Mouse (Mus musculus): ENCODE data around the gene Gal3st3.

The Gal3st3 gene

DNA sequence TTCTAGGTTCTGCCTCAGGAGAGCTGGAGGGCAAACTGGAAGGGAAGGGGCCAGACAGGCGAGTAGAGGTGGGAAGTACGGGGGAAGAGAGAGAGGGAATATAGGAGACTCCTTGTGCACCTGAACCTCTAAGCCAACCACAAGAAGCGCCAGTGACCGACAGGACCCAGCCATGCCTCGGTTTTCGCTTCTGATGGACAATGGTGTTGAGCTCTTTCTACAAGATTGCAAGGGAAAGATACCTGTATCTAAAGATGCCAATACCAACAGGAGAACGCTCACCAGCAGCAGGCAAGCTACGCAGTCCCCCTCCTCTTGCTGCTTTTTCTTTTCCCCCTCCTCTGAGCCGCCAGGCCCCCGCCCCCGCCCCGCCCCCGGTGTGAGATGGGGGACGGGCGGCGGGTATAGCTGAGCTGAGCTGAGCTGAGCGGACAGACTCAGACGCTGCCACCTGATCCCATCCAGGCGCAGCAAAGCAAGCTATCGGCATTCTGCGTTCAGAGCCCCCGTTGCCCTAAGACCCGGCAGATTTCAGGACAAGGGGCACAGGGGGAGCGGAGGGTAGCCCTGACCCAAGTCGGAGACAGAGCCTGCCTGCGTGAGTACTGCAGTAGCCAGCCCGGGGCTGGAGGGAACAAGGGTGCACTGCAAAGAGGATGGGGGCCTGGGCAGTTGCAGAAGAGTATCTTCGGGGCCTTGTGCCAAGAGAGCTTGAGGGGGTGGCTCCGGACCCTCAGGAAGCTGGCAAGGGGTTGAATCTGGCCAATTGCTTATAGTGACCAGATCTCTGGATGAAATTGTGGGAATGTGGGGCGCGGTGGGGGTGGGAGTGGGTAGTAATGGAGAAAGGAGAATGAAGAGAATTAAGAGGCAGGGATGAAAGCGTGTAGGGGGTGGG lies at the start of gene Gal3st3:
TSS of gene Gal3st3 (plus strand) at position 429 of the 898 bp plus-strand sequence.
- peak; percentile 62 for DNase-seq (ENCODE audit: extremely low spot score, low spot score)

DNA sequence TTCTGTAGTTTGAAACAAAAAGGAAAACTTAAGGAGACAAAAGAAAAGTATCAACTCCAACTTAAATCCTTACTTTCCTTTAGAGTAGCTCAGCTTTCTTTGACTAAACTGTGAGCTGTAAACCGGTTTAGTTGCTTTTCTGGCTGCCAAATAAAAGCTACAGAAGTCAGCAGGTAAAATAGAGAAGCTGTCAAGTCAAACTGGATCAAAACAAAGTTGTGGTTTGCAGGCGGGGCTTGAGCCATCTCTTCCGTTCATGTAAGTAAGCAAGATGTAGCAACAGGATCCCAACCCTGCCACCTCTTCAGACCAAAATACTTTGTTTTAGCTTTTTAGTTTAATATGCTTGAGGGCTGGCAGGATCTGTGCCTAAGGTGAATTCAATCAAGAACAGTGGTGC lies 41.0 kb upstream of the Gal3st3 start:
- no peak for DNase-seq (ENCODE audit: extremely low spot score, low spot score)

DNA sequence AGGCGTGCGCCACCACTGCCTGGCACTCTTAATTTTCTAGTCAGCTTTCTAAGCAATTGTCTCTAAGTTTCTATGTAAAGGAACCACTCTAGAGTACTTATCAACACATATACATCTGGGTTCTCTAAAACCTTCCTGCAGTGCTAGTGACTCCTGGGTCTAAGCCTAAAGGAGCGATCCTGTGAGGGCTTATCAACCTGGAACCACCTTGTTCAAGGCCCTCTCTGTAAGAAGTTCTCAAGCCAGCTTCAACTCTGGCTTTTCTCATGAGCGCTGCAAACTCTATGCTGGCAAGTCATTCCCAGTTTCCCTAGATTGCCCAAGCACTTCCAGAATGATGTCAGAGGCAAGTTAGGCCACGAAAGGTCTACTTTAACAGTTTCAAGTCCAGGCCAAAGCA lies 31.1 kb upstream of the Gal3st3 start:
- no peak for DNase-seq (ENCODE audit: extremely low spot score, low spot score)

DNA sequence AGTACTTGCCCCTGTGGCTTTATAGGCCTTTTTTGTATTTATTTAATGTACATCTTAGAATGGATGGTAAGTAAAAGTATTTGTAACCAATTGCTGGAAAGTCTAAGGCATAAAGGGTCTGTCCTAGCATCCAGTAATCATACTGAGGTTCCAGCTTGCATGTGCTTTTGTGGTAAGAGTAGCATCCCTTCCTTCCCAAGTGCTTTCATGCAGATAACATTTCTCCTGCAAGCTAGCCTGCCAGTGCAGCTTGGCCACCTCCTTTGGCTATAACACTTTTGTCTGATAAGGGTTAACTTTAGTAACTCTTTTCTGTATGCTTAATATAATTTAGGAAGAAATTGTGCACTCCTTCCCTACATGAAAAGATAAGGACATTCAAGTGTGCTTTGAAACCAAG lies 30.1 kb upstream of the Gal3st3 start:
- no peak for DNase-seq (ENCODE audit: extremely low spot score, low spot score)

DNA sequence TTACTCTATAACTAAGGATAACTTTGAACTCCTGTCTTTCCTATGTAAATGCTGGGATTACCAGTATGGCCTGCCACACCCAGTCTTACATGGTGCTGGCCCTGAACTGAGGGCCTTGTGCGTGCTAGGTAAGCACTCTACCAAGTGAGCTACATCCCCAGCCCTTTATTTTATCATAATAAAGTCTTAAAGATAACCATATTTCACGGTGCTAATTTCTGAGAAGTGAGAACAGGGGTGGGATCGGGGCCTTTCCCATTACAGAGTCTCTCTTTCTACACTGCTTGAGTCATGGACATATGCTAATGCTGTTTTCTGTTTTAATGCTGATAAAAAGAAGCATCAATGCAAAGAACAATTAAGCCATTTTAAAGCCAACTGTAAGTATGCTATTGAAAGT lies 29.3 kb upstream of the Gal3st3 start:
- DNase-seq (ENCODE audit: extremely low spot score, low spot score) = no peak

DNA sequence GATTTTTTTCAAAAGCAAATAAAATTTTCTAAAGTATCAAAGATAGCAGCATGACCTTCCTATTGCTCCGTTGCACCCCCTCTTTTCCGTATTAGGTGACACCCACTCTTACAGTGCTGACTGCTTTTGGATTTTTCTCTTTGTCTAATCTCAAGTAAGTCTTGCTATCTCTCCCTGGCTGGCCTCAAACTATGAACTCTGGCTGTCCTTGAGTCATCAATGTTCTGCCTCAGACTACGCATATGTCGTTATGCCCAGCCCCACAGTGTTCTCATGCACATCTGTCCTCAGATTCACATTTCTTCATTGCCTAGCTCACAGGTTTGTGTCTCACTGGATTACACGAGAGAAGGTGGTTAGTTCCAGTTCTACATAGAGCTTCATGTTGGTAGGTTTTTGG lies 28.7 kb upstream of the Gal3st3 start:
- DNase-seq (ENCODE audit: extremely low spot score, low spot score) = no peak

DNA sequence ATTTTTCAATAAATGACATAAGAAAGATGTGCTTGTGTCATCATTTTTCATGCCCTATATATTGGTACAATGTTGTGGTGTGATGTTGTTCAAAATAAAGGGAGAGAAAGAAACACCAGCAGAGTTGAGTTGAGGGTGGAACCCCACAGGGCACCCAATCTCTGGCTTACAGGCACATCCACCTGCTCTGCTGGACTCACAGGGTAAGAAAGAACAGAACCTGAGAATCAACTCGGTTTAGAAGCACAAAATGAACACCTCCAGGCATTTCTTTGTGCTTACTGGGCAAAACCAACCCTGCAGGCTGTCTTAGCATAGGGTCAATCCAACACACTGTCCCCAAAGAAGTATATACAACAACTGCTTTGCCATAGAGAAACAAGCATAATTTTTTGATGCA lies 26.7 kb upstream of the Gal3st3 start:
- DNase-seq (ENCODE audit: extremely low spot score, low spot score) = no peak

DNA sequence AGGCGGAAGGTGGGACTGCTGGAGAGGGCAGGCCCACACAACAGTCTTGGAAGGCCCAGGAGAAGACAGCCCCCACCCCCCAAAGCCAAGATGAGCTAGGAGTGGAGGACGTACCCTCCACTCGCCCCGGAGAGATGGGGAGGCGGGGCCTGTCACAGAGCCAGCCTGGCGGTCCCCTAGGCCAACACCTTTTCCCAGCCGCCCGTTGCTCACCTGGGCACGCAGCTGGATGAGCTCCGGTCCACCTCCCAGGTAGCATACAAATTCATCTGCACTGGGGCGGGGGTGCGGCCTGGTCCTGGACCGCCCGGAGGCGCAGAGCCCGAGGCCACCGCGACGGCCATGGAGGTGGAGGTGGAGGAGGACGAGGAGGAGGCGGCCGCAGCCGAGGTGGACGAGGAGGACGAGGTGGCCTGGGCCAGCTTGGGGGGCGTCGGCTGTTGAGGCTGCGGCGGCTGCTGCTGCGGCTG lies 25.8 kb upstream of the Gal3st3 start:
- no peak for DNase-seq (ENCODE audit: extremely low spot score, low spot score)

DNA sequence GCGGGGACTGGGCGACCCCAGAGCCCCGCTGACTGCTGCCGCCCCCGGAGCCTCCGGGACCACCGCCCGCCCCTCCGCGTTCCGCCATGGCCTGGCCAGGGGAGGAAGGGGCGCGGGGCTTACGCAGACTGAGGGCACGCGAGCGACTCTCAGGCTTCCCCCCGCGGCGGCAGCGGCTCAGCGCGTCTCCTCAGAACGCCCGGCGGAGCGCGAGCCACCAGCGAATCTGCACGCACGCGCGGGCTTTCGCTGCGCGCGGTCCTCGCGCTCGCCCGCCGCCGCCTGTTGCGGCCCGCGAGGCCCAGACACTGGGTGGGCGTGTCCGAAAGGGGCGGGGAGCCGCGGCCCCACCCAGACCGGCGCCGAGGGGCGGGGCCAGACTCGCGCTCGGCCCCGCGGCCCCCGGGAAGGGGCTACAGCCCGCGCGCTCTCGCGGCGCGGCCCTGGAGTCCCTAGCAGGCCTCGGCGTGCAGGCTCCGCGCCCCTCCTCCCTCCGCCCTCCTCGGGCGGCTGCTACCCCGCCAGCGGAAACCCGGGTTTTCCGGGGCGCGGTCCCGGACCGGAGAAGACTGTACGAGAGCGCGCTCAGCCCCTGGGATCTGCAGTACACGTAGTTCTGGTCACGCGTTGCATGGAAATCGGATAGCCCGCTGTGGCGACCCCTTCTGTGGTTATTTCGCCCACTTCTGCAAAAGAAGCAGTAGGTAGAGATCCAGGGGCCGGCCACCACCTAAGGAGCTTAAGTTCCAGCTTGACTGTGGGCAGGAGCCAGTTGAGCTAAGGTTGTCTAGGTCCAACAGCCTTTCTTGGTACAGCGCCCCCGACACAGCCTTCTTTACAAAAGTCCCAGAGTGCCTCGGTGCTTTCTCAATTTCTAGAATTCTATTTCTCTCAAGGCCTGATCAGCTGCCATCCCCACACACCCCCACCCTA lies 25.1 kb upstream of the Gal3st3 start, which contains the start of gene Pacs1:
TSS of gene Pacs1 (minus strand) at position 319 of the 933 bp plus-strand sequence.
- peak; percentile 91 for DNase-seq (ENCODE audit: extremely low spot score, low spot score)

DNA sequence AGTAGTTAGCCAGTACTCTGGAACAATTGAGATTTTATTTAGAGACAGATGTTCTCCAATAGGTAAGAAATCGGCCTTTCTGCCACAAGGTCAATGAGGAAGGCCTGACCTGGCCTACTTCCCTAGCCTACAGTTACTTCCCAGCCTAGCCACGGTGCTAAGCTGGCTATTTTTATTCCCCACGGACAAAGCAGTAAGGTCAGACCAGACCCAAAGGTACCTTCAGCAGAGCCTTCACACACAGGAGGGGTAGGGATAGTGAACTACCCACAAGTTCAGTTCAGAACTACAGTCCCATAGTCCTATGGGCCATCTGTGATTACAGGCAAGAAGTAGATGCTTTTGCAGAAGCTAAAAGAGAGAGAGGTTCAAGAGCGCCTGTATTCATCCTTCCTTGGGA lies 24.2 kb upstream of the Gal3st3 start:
- DNase-seq (ENCODE audit: extremely low spot score, low spot score) = no peak

DNA sequence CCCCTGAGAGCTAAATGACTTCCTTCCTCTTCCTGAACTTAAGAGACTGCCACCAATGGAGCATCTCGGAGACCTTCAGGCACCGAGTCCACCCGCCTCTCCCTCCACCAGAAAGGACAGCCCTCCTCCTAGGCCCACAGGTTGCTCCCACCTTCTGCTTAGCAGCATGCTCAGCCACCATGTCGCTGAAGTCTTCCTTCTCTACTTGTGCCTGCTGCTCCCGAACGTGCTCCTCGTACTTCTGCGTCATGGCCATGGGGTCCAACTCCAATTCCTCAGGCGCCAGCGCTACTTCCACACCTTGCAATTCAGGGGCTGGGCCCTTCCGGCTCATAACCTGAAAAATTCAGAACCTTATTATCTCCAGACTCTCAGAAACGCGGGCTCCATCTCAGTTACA lies 23.5 kb upstream of the Gal3st3 start:
- DNase-seq (ENCODE audit: extremely low spot score, low spot score) = no peak

DNA sequence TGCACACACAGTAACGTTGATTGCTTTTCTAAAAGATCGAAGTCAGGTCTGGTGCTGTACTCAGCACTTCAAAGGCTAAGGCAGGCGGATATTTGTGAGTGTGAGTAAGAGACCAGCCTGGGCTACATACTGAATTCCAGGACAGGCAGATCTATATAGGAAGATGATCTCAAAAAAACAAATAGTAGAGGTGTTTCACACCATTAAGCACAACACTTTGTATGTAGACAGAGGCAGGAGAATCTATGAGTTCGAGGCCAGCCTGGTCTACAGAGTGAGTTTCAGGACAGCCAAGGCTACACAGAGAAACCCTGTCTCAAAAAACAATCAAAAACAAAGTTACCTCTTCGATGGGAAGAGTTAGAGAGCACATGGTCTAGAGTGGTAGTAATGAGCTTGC lies 22.4 kb upstream of the Gal3st3 start:
- DNase-seq (ENCODE audit: extremely low spot score, low spot score) = no peak

DNA sequence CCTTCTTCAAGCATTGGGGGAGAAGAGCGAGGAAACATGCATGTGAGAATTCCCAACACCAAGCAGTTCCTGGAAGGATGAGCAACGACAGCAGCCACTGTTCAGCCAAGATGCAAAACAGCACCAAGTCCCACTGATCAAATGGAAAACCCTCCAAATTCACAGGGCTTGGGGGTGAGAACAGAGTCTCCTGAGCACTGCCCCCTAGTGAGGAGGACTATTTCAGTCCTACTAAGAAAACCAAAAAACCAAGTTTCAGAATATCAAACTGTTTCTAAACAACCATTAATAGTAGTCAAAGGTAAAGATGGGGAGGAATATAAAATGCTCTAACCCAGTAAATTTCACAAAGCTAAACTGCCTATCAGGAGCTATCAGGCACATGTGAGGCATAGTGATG lies 21.6 kb upstream of the Gal3st3 start:
- DNase-seq (ENCODE audit: extremely low spot score, low spot score) = no peak

DNA sequence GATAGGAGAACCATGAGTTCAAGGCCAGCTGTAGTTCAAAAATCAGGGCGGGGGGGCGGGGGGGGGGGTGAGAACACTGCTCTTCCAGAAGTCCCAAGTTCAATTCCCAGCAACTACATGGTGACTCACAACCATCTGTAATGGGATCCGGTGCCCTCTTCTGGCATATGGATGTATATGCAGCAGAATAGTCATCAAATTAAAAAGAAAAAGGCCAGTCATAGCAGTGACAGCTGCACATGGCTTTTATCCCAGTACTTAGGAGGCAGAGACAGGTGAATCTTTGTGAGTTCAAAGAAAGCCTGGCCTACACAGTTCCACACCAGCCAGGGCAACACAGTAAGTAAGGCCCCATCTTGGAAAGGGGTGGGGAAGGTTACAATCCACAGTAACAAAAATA lies 21.0 kb upstream of the Gal3st3 start:
- peak; percentile 12 for DNase-seq (ENCODE audit: extremely low spot score, low spot score)

DNA sequence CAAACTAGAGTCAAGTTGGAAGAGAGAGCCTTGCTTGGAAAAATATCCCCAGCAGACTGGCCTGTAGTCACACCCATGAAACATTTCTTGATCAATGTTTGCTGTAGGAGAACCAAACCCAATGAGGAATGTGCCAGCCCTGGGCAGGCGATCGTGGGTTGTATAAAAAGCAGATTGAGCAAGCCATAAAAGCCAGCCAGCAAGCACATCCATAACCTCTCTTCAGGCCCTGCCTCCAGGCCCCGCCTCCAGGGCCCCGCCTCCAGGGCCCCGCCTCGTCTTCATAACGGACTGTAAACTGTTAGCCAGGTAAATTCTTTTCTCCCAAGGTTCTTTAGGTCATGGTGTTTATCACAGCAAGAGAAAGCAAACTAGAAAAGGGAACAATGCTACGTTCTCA lies 19.8 kb upstream of the Gal3st3 start:
- no peak for DNase-seq (ENCODE audit: extremely low spot score, low spot score)

DNA sequence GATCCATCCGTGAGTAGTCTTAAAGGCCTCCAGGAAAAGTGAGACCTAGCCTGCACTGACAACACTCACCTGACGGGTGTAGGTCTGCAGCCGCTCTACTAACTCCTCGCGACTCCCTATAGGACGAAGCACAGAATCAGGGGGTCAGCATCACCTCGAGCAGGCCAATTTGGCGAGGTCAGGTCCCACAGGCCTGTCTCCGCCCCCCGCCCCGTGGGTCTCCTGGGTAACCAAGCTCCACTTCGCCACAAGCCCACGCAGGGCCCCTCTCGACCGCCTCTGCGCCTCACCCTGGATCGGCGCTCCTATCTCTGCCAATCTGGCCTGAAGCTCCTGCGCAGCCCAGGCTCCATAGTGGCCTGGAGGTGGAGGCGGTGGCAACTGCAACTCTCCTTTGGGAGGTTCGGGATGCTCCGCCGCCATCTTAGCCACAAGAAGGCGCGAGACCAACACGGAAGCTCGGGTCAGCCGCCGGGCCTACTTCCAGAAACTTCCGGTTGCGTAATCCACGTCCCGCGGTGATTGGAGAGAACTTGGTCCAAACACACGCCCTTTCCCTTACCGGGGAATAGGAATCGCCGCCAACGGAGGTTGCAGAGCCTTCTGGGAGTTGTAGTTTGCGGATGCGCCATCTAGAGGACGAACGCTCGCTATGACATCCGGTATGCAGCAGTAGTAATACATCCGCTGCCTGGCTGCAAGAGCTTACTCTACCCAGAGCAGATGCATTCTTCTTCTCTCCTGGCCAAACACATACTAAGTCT lies 3.0 kb upstream of the Gal3st3 start, which contains the start of gene Sf3b2:
TSS of gene Sf3b2 (minus strand) at position 484 of the 764 bp plus-strand sequence.
- peak; percentile 97 for DNase-seq (ENCODE audit: extremely low spot score, low spot score)

DNA sequence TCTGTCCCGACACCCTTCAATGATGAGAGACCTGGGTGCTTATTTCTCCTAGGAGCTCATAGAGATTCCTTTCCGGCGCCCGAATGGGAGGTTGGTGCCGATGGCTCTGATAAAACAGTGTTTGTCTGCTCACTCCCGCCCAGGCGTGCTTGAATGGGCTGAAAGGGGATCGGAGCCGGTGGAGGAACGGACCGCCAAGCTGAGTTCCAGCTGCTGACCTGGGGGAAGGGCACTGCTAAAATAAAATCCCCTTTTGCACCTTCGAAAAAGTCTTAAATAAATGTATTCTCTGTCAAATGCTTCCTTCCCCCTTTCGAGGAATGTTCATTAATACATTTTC lies 2.4 kb upstream of the Gal3st3 start:
- DNase-seq (ENCODE audit: extremely low spot score, low spot score) = no peak

DNA sequence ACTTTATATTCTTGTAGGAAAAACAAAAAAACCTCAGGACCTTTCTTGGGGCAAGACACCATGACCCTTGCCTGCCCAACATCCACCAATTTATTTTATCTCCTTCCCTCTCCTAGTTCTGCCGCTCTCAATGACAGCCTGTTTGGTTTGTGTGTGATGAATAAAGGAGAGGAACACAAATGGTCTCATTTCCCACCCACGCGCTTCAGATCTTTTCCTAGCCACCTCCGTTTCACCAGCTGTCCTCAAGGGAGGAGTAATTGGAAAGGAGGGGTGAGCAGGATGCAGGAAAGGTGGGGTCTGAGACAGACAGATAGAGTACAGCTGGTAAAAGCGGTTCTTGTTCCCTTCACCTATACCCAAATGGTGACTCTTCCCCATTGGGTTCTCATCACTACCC lies 1.5 kb upstream of the Gal3st3 start:
- DNase-seq (ENCODE audit: extremely low spot score, low spot score) = no peak

DNA sequence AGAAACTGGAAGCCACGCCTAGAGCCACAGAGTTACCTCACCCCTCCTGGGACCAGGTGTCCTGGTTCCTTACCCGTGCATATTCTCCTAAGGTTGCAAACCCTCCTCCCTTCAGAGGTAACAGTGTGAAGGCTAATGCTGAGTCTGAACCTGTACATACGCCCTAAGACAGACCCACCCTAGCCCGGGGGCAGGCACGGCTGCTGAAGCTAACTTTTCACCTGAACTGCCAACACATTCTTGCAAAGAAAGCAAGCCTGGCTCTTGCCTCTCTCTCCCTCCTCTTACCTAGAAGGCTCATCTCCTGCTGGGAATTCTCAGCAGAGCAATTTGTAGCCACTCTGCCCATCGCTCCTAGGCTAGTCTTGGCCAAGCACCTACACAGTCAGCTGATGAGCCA lies 2.5 kb downstream of the Gal3st3 start:
- DNase-seq (ENCODE audit: extremely low spot score, low spot score) = no peak

DNA sequence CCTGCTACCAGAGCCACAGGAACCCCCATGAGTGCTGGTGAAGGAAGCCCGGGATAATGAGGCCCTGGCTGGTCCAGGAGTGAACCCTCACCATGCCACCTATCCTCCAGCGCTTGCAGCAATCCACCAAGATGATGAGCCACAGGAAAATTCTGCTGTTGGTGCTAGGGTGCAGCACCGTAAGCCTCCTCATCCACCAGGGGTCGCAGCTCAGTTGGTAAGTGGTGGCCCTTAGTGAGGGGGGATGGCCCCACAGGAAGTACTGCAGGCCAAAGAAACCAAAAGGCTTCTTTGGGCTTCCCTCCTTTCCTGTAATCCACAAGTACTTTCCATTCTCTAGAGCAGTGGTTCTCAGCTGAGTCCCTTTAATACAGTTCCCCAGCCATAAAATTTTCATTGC lies 4.3 kb downstream of the Gal3st3 start:
- peak; percentile 39 for DNase-seq (ENCODE audit: extremely low spot score, low spot score)

DNA sequence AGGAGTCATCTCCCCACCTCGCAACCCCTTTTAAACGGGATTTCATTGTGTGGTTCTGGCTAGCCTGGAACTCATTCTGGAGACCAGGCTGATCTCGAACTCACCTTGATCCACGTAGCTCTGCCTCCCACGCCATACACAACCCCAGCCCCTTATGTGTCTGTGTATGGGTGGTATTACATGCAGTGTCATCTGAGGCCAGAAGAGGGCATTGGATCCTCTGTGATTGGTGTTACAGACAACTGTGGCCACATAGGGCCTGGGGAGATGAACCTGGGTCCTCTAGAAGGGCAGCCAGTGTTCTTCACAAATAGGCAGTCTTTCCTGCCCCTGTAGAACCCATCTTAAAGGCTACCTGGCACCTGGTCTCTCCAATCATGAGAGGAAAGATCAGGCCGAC lies 8.1 kb downstream of the Gal3st3 start:
- no peak for DNase-seq (ENCODE audit: extremely low spot score, low spot score)
